Mouse (Mus musculus) forebrain, embryonic 14.5 days (tissue): ENCODE measurements around the gene Ola1. TPM values are rescaled to one million over a fixed set of nuclear protein-coding genes. Genes with fewer than 3 reads are reported as not detected.
A peak's percentile ranks its signal among the peaks of the same experiment; 100 is the strongest.

ENCODE experiments used
- ATAC-seq: fragments of 200-750 bp; cut with Nextera tagmentation; 2 replicates; pipeline ENCODE4 v1.8.0; 2017; ENCODE audit warnings: mild to moderate bottlenecking, moderate library complexity
- DNase-seq: peaks from one replicate; pipeline ENCODE4 v3.0.0-alpha.2; 2015; ENCODE audit warnings: low spot score
- H3K27ac ChIP-seq: fragments of 300-500 bp; sonication (generic); 2 replicates; pipeline ENCODE4 v1.5.1; 2014; ENCODE audit warnings: low read depth, mild to moderate bottlenecking, control low read depth, low read length, moderate library complexity
- H3K27me3 ChIP-seq: fragments of 300-500 bp; sonication (generic); replicated peaks from 2 replicates; pipeline ENCODE4 v1.6.1; 2014; ENCODE audit warnings: low read length, control low read depth, mixed read lengths; ENCODE audit not compliant: control insufficient read depth, insufficient read depth
- H3K36me3 ChIP-seq: fragments of 300-500 bp; sonication (generic); 2 replicates; pipeline ENCODE4 v1.6.1; 2014; ENCODE audit warnings: low read length, control low read depth; ENCODE audit not compliant: control insufficient read depth, insufficient read depth
- H3K4me1 ChIP-seq: fragments of 300-500 bp; sonication (generic); 2 replicates; pipeline ENCODE4 v1.6.1; 2014; ENCODE audit warnings: antibody characterized with exemption, low read length, control low read depth; ENCODE audit not compliant: control insufficient read depth, insufficient read depth
- H3K4me2 ChIP-seq: fragments of 300-500 bp; sonication (generic); 2 replicates; pipeline ENCODE4 v1.6.1; 2014; ENCODE audit warnings: mild to moderate bottlenecking, control low read depth, low read length
- H3K4me3 ChIP-seq: fragments of 300-500 bp; sonication (generic); 2 replicates; pipeline ENCODE4 v1.5.1; 2014; ENCODE audit warnings: low read depth, low read length, control low read depth
- H3K9ac ChIP-seq: fragments of 300-500 bp; sonication (generic); 2 replicates; pipeline ENCODE4 v1.6.1; 2014; ENCODE audit warnings: mild to moderate bottlenecking, low read length, control low read depth, moderate library complexity
- H3K9me3 ChIP-seq: fragments of 300-500 bp; sonication (generic); replicated peaks from 2 replicates; pipeline ENCODE4 v1.6.1; 2016; ENCODE audit warnings: low read length, control low read depth, mixed read lengths; ENCODE audit not compliant: control insufficient read depth
- WGBS: fragments of 180-500 bp; shearing (Covaris S2); extraction: QIAGEN DNeasy Blood & Tissue Kit; methylation state at CpG from one replicate; pipeline ENCODE4 v1.1.7; 2014; 5-methylcytosine and 5-hydroxymethylcytosine counted together
- polyA plus RNA-seq: library from polyadenylated mRNA; unstranded; fragments of >200 nt; fragmentation: Nextera tagmentation; extraction: Ambion mirVana; gene quantifications from 2 replicates; pipeline ENCODE4 v1.2.1, GENCODE M21; 2014

Gene Ola1
- polyA plus RNA-seq, 1 experiment from 2014 or later, result 80.9 TPM

DNA sequence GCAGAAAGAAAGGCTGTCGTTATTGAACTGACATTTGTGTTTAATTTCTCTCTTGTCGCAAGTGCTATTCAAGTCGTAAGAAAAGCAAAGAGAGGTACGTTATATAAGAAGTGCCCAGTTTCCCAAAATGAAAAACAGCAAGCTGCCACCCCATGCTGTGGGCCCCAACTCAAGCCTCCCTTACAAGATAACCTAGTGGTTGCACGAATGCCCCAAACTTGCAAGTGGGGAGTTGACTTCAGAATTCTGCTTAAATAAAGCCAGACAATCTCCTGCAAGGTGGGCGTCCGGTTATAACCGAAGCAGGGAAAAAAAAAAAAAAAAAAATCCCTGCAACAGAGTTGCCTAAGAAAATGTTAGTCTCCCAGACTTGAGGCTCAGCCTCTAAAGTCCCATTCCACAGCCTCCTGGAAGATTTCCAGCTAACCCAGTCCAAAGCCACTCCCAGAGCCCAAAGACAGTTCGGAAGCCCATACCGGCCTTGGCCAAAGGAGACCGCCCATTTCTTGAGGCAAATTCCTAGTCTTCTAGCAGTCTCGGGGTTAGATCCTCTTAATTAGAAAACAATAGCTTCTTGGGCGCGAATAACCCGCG lies 44.5 kb upstream of the Ola1 start:
- no peak for ATAC-seq
- Histone ChIP-seq H3K4me2 (peak overlapping the region; percentile 59), H3K27ac (no peak overlapping the region), H3K9me3 (no peaks in the 10 kb centered on the region; the same call in 1 of the 2 replicates), H3K4me1 (0 out of 2 replicates have a peak, but pooled peaks cover 6% of the 10 kb centered on the region), H3K4me3 (peak overlapping the region; percentile 28), H3K9ac (peak overlapping the region; percentile 49; the same call in 1 of the 2 replicates), H3K27me3 (peaks cover 49% of the 10 kb centered on the region), H3K36me3 (no peaks in the 10 kb centered on the region)
- WGBS, result 4% methylated on average over 16 of the region's 16 CpGs
- DNase-seq, result peak; percentile 27

DNA sequence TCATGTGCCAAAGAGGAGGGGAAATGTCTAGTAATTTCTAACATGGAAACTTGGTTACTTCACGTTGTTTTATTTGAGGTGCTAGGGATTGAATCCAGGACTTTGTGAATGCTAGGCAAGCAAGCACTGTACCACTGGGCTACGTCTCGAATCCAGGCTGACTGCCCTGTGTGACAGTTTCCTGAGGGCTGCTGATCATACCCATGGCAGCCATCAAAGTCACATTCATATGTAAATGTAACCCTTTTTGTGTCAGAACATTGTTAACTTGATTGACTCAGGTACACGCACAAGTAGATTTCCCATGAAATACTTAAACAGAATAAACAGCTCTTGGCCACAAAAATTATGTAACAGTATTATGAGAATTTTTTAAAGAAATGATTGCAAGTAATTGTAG lies 30.0 kb upstream of the Ola1 start:
- Histone ChIP-seq H3K27ac (no peak overlapping the region), H3K4me1 (no peaks in the 10 kb centered on the region), H3K27me3 (no peaks in the 10 kb centered on the region), H3K4me2 (no peak overlapping the region), H3K36me3 (no peaks in the 10 kb centered on the region), H3K4me3 (no peak overlapping the region), H3K9ac (no peak overlapping the region), H3K9me3 (no peaks in the 10 kb centered on the region)
- DNase-seq (peak; percentile 27), ATAC-seq (no peak)
- 32% methylated on average over 4 of the region's 4 CpGs for WGBS

DNA sequence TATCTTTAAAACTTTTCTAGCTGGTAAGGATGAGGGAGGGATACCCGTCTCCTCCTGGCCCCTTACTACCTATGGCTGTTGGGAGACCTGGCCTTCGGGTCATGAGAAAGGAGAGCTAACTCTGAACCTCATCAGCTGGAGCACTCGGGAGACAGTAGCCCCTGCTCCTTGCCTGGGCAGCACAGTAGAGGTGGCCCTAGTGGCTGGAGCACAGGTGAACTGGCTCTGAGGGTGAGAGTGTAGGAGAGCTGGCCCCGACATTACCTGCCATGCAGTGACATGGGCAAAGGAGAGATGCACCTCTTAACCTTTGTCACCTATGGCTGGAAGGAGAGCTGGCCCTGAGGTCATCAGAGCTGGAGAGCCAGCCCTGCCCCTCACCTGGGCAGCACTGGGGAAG lies 22.6 kb upstream of the Ola1 start:
- no peak overlapping the region for H3K4me3 ChIP-seq
- H3K27me3 ChIP-seq, result no peaks in the 10 kb centered on the region
- no peaks in the 10 kb centered on the region for H3K4me1 ChIP-seq
- H3K27ac ChIP-seq, result no peak overlapping the region
- no peak for ATAC-seq
- H3K9ac ChIP-seq, result no peak overlapping the region
- no peaks in the 10 kb centered on the region for H3K36me3 ChIP-seq
- DNase-seq, result no peak
- H3K9me3 ChIP-seq, result no peaks in the 10 kb centered on the region
- H3K4me2 ChIP-seq, result no peak overlapping the region
- WGBS, result 87% methylated on average over 4 of the region's 4 CpGs

DNA sequence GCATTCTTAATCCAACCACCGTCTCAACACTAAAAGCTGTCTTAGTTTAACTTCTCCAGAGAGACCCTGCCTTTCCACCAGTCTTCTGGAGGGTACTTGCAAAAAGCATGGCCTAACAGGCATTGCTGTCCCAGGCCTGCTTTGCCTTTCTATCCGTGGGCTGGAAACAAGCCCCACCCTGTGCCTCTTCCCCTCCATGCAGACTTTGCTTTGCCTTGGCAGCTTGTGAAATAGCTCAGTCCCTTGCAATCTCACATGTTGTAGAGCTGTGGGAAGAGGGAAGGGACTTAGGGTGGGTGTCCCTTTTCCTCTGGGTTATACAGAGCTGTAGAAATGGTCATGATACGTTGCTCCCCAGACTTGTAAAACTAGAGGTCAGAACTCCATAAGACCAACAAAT lies 12.4 kb upstream of the Ola1 start:
- Histone ChIP-seq H3K4me3 (no peak overlapping the region), H3K4me2 (no peak overlapping the region), H3K27me3 (no peaks in the 10 kb centered on the region), H3K4me1 (no peaks in the 10 kb centered on the region), H3K27ac (no peak overlapping the region), H3K36me3 (no peaks in the 10 kb centered on the region), H3K9ac (no peak overlapping the region), H3K9me3 (no peaks in the 10 kb centered on the region)
- WGBS, result 53% methylated on average over 3 of the region's 3 CpGs
- DNase-seq (no peak), ATAC-seq (no peak)

DNA sequence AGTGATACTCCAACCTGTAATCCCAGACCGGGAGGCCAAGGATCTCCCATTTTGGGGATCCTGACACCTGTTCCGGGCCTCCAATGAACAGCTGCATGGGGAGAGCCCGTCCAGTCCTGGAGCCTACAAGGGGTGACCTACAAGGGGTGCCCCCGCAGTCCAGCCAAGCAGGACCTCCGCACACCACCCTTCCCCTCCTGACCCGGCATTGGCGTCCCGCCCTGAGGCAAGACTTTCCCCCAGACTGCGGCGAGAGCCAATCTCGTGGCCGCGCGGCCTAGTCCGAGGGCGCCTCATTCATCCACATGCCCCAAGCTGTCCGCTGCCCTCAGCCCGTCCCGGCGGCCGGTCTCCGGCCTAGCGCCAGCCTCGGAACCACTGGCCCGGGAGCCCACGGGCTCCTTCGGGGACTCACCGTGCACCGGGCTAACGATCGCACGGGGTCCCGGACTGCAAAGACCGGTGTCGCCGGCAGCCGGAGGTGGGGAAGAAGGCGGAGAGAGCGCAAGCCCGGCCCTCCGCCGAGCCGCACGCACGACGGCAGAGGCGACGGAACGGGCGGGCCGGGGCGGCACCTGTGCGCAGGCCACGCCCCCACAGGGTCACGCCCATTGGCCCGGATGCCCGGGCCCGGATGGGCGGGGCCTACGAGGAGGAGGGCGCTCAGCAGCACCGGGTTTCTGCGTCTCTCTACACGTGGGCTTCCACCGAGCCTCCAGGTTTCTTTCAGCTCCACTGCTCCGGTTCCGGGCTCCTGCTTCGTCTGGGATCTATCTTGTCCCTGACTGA lies 4.7 kb downstream of the Ola1 start:
- H3K4me1 ChIP-seq, result peaks cover 9% of the 10 kb centered on the region
- H3K4me2 ChIP-seq, result peak overlapping the region; percentile 92
- no peaks in the 10 kb centered on the region for H3K27me3 ChIP-seq
- H3K4me3 ChIP-seq, result peak overlapping the region; percentile 81
- peak overlapping the region; percentile 81 for H3K9ac ChIP-seq
- H3K9me3 ChIP-seq, result no peaks in the 10 kb centered on the region
- ATAC-seq (peak; percentile 99), DNase-seq (peak; percentile 94)
- under 1% methylated on average over 68 of the region's 68 CpGs for WGBS
- H3K36me3 ChIP-seq, result peaks cover 13% of the 10 kb centered on the region; the same call in 1 of the 2 replicates
- no peak overlapping the region for H3K27ac ChIP-seq

DNA sequence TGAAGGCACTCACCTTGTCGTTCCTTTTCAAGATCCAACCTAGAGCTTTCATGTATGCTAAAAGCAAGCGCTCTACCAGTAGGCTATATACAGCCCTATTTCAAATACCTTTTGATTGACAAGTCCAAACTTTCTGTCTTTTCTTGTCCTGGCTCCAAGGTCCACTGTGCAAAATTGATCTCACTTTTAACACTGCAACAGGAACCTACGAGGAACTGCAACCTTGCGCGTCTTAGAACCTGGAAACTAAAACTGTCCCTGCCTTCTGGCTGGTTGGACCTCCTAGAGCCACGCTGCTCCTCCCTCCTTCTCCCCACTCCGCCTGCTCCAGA lies 5.2 kb downstream of the Ola1 start:
- H3K4me1 ChIP-seq, result peaks cover 9% of the 10 kb centered on the region
- no peaks in the 10 kb centered on the region for H3K9me3 ChIP-seq
- H3K27ac ChIP-seq, result no peak overlapping the region
- no peaks in the 10 kb centered on the region for H3K27me3 ChIP-seq
- peaks cover 13% of the 10 kb centered on the region; the same call in 1 of the 2 replicates for H3K36me3 ChIP-seq
- peak overlapping the region; percentile 81 for H3K9ac ChIP-seq
- DNase-seq (peak; percentile 5), ATAC-seq (no peak)
- H3K4me3 ChIP-seq, result peak overlapping the region; percentile 81
- peak overlapping the region; percentile 92 for H3K4me2 ChIP-seq
- WGBS, result 22% methylated on average over 7 of the region's 7 CpGs

DNA sequence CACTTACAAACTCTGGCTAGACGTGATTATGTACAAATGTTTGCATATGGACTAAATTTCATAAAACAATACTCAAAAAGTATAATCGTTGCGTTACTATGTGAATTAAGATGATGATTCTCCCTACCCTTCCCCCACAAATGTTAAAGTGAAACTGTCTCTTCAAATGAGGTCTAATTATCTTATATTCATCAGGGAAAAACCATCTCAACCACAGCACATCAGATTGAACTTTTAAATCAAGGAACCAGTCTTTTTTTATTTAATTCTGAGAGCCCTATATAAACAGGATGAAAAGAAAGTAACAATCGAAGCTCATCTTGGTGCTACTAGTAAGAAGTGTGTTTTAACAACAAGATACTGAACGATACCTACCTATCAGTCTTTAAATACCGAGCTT lies 14.4 kb downstream of the Ola1 start:
- 93% methylated on average over 6 of the region's 6 CpGs for WGBS
- Histone ChIP-seq H3K27me3 (no peaks in the 10 kb centered on the region), H3K4me1 (no peaks in the 10 kb centered on the region), H3K36me3 (peaks cover 3% of the 10 kb centered on the region), H3K27ac (no peak overlapping the region), H3K4me2 (no peak overlapping the region), H3K9ac (no peak overlapping the region), H3K4me3 (no peak overlapping the region), H3K9me3 (no peaks in the 10 kb centered on the region)
- no peak for DNase-seq
- ATAC-seq, result no peak

DNA sequence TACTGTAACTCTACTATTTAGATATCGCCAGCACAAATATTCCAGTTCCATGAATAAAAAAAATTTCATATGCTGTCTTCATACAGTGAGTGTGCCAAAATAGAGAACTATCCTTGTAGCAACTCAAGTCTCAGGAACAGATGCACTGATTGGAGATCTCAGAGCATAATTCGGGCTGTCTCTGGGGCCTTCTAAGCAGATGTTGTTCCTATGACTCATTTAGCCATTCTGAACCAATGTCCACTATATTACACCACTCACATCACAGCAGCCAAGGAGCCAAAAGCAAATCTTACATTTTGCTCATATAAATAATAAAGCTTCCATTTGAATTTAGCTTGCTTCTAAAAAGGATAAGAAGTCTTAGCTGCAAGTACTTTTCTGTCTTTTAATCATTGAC lies 30.2 kb downstream of the Ola1 start:
- Histone ChIP-seq H3K4me1 (no peaks in the 10 kb centered on the region), H3K4me3 (no peak overlapping the region), H3K9me3 (no peaks in the 10 kb centered on the region), H3K27me3 (no peaks in the 10 kb centered on the region), H3K9ac (no peak overlapping the region), H3K27ac (no peak overlapping the region), H3K4me2 (no peak overlapping the region), H3K36me3 (no peaks in the 10 kb centered on the region)
- ATAC-seq (no peak), DNase-seq (no peak)
- WGBS, result 95% methylated on average over 2 of the region's 2 CpGs

DNA sequence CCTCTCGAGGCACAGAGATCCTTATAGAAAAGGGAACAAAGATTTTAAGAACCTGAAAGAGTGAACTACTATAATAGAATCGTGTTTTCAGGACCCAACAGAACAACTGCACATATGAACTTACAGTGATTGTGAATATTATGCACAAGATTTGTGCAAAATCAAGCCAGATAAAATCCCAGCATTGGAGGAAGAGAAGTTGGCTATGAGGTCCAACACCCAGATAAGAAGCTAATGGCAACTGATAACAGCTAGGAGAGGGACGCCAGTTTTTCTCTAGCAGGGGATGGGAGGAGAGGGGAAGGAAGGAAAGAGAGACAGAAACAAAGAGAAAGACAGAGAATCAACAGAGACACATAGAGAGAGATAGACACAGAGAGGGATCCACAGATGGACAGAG lies 33.5 kb downstream of the Ola1 start:
- WGBS, result 62% methylated on average over 3 of the region's 3 CpGs
- Histone ChIP-seq H3K36me3 (no peaks in the 10 kb centered on the region), H3K27ac (no peak overlapping the region), H3K4me3 (no peak overlapping the region), H3K9ac (no peak overlapping the region), H3K4me2 (no peak overlapping the region), H3K4me1 (peaks cover 3% of the 10 kb centered on the region; the same call in 1 of the 2 replicates), H3K9me3 (no peaks in the 10 kb centered on the region), H3K27me3 (no peaks in the 10 kb centered on the region)
- ATAC-seq (no peak), DNase-seq (no peak)
